Mouse (Mus musculus) mature B cell (primary cell): ENCODE data around the gene Trabd2b.

Experiments
- in situ Hi-C: fragments of 300-500 bp; cut with MboI; formaldehyde crosslinking; loops from 2 replicates; pipeline ENCODE4 v1.14.3; 2019

The Trabd2b gene

GRCm38 (mm10) chr4:114406355-114407101, at the start of gene Trabd2b:
Gene Trabd2b (plus strand): TSS chr4:114406724.
- in situ Hi-C loops = no loop called here

- in situ Hi-C loops = no loop called here
Observed at GRCm38 (mm10) chr4:114357420-114357819, 49.1 kb upstream of the Trabd2b start.

- in situ Hi-C loops = no loop called here
Observed at GRCm38 (mm10) chr4:114358874-114359273, 47.6 kb upstream of the Trabd2b start.

- in situ Hi-C loops = no loop called here
Observed at GRCm38 (mm10) chr4:114359818-114360217, 46.7 kb upstream of the Trabd2b start.

- in situ Hi-C loops = no loop called here
Observed at GRCm38 (mm10) chr4:114361336-114361735, 45.2 kb upstream of the Trabd2b start.

- in situ Hi-C loops = no loop called here
Observed at GRCm38 (mm10) chr4:114365000-114365399, 41.5 kb upstream of the Trabd2b start.

- in situ Hi-C loops = no loop called here
Observed at GRCm38 (mm10) chr4:114365595-114365994, 40.9 kb upstream of the Trabd2b start.

- in situ Hi-C loops = no loop called here
Observed at GRCm38 (mm10) chr4:114367005-114367404, 39.5 kb upstream of the Trabd2b start.

- in situ Hi-C loops = no loop called here
Observed at GRCm38 (mm10) chr4:114367840-114368239, 38.7 kb upstream of the Trabd2b start.

- in situ Hi-C loops = no loop called here
Observed at GRCm38 (mm10) chr4:114369591-114369990, 36.9 kb upstream of the Trabd2b start.

GRCm38 (mm10) chr4:114370935-114371715, 35.4 kb upstream of the Trabd2b start:
- in situ Hi-C loops = no loop called here

GRCm38 (mm10) chr4:114372699-114373098, 33.8 kb upstream of the Trabd2b start:
- in situ Hi-C loops = no loop called here

GRCm38 (mm10) chr4:114374330-114374729, 32.2 kb upstream of the Trabd2b start:
- in situ Hi-C loops = no loop called here

GRCm38 (mm10) chr4:114377531-114377930, 29.0 kb upstream of the Trabd2b start:
- in situ Hi-C loops = no loop called here

- in situ Hi-C loops = no loop called here
Observed at GRCm38 (mm10) chr4:114378512-114378911, 28.0 kb upstream of the Trabd2b start.

GRCm38 (mm10) chr4:114379416-114379956, 27.0 kb upstream of the Trabd2b start:
- in situ Hi-C loops = no loop called here

- in situ Hi-C loops = no loop called here
Observed at GRCm38 (mm10) chr4:114382627-114383026, 23.9 kb upstream of the Trabd2b start.

- in situ Hi-C loops = no loop called here
Observed at GRCm38 (mm10) chr4:114385236-114385635, 21.3 kb upstream of the Trabd2b start.

- in situ Hi-C loops = no loop called here
Observed at GRCm38 (mm10) chr4:114386395-114386811, 20.1 kb upstream of the Trabd2b start.

GRCm38 (mm10) chr4:114387527-114388135, 18.9 kb upstream of the Trabd2b start:
- in situ Hi-C loops = no loop called here

GRCm38 (mm10) chr4:114388306-114388705, 18.2 kb upstream of the Trabd2b start:
- in situ Hi-C loops = no loop called here

- in situ Hi-C loops = no loop called here
Observed at GRCm38 (mm10) chr4:114389653-114390052, 16.9 kb upstream of the Trabd2b start.
